Mouse (Mus musculus) spleen, adult 2 months (tissue): ENCODE results near the gene Rab40c. TPM values are rescaled to one million over a fixed set of nuclear protein-coding genes. Genes with fewer than 3 reads are reported as not detected.

Experiments
- DNase-seq, 2 experiments: peaks; one replicate each; pipeline versions ENCODE4 v3.0.0 to v3.0.0-alpha.2; 2012 to 2021; ENCODE audit warnings: low spot score in 2 of 2, low read depth in 1 of 2
- H3K27ac ChIP-seq: fragments of 200-500 bp; 2 replicates; pipeline ENCODE4 v1.5.1; 2012; ENCODE audit warnings: low read length, inconsistent platforms; ENCODE audit not compliant: insufficient read depth
- H3K27me3 ChIP-seq: fragments of 200-500 bp; 2 replicates; pipeline ENCODE4 v1.6.1; 2012; ENCODE audit warnings: mild to moderate bottlenecking, moderate library complexity, low read length, inconsistent platforms; ENCODE audit not compliant: control insufficient read depth, insufficient read depth
- H3K36me3 ChIP-seq: fragments of 200-500 bp; 2 replicates; pipeline ENCODE4 v1.6.1; 2012; ENCODE audit warnings: mild to moderate bottlenecking, low read length, inconsistent platforms; ENCODE audit not compliant: control insufficient read depth, insufficient read depth
- H3K4me1 ChIP-seq: fragments of 200-500 bp; 2 replicates; pipeline ENCODE4 v1.6.1; 2011; ENCODE audit warnings: inconsistent platforms; ENCODE audit not compliant: control insufficient read depth, insufficient read depth, insufficient read length
- H3K4me3 ChIP-seq: fragments of 200-500 bp; 2 replicates; pipeline ENCODE4 v1.5.1; 2011; ENCODE audit warnings: mild to moderate bottlenecking, inconsistent platforms; ENCODE audit not compliant: insufficient read depth, insufficient read length; ENCODE audit errors: extremely low read depth
- CTCF ChIP-seq: fragments of 200-500 bp; IDR thresholded peaks from 2 replicates; pipeline ENCODE4 v1.5.1; 2011; ENCODE audit warnings: mild to moderate bottlenecking, inconsistent platforms; ENCODE audit not compliant: insufficient read depth, insufficient read length, insufficient replicate concordance; ENCODE audit errors: extremely low read depth
- POLR2A ChIP-seq: fragments of 200-500 bp; IDR thresholded peaks from 2 replicates; pipeline ENCODE4 v1.6.1; 2011; ENCODE audit warnings: low read depth, low read length, inconsistent platforms
- WGBS: fragments of 180-500 bp; shearing (Covaris S2); methylation state at CpG from one replicate; pipeline ENCODE4 v1.1.7; 2018; 5-methylcytosine and 5-hydroxymethylcytosine counted together
- polyA plus RNA-seq: library from polyadenylated mRNA; depleted of rRNA; stranded (reverse); fragments of >200 nt; gene quantifications from 2 replicates; pipeline ENCODE4 v1.2.3, GENCODE M21; 2012; rRNA removed

Rab40c gene
- 26.8 and 31.6 TPM in 2 replicates for polyA plus RNA-seq

- TF ChIP-seq POLR2A (no peak), CTCF (no peak)
- 1% methylated on average over 72 of the region's 78 CpGs for WGBS
- no peaks in the 10 kb centered on the region for H3K36me3 ChIP-seq
- peak within 1 kb of the TSS; percentile 95 for H3K4me3 ChIP-seq
- no peaks in the 10 kb centered on the region for H3K27me3 ChIP-seq
- H3K4me1 ChIP-seq: peaks cover 13% of the 10 kb centered on the region; the same call in 1 of the 2 replicates
- DNase-seq: peak in 1 of 2 experiments; percentile 33
- H3K27ac ChIP-seq: peak within 1 kb of the TSS; percentile 94
These were observed at the start of gene Rab40c for GRCm38 (mm10) chr17:25919144-25919785. Rab40c (minus strand) TSS chr17:25919727.

- peaks cover 4% of the 10 kb centered on the region for H3K36me3 ChIP-seq
- no peaks in the 10 kb centered on the region for H3K27me3 ChIP-seq
- H3K4me3 ChIP-seq: no peak overlapping the region
- H3K4me1 ChIP-seq: peaks cover 9% of the 10 kb centered on the region; the same call in 1 of the 2 replicates
- WGBS: 89% methylated on average over 1 of the region's 1 CpGs
- H3K27ac ChIP-seq: no peak overlapping the region
- no peak for TF ChIP-seq POLR2A
- TF ChIP-seq CTCF: no peak
- no peak for DNase-seq
These were observed 48.6 kb upstream of the Rab40c start for GRCm38 (mm10) chr17:25968176-25968575.

- Histone ChIP-seq H3K27ac (no peak overlapping the region), H3K36me3 (peaks cover 4% of the 10 kb centered on the region), H3K27me3 (no peaks in the 10 kb centered on the region), H3K4me3 (no peak overlapping the region), H3K4me1 (peaks cover 9% of the 10 kb centered on the region; the same call in 1 of the 2 replicates)
- no peak for TF ChIP-seq POLR2A
- TF ChIP-seq CTCF: no peak
- DNase-seq: no peak
- 72% methylated on average over 3 of the region's 3 CpGs for WGBS
These were observed 48.1 kb upstream of the Rab40c start for GRCm38 (mm10) chr17:25967652-25968051.

GRCm38 (mm10) chr17:25964271-25964670, 44.7 kb upstream of the Rab40c start:
- Histone ChIP-seq H3K36me3 (peaks cover 13% of the 10 kb centered on the region), H3K27me3 (no peaks in the 10 kb centered on the region), H3K4me1 (no peaks in the 10 kb centered on the region), H3K4me3 (no peak overlapping the region), H3K27ac (no peak overlapping the region)
- no peak for DNase-seq
- TF ChIP-seq CTCF (no peak), POLR2A (no peak)
- WGBS: 91% methylated on average over 7 of the region's 7 CpGs

GRCm38 (mm10) chr17:25962413-25962905, 42.9 kb upstream of the Rab40c start:
- Histone ChIP-seq H3K4me1 (no peaks in the 10 kb centered on the region), H3K27me3 (no peaks in the 10 kb centered on the region), H3K36me3 (peaks cover 13% of the 10 kb centered on the region), H3K4me3 (no peak overlapping the region), H3K27ac (no peak overlapping the region)
- DNase-seq: no peak
- TF ChIP-seq CTCF: no peak
- TF ChIP-seq POLR2A: no peak
- whole genome bisulfite sequencing: 96% methylated on average over 7 of the region's 7 CpGs

GRCm38 (mm10) chr17:25961566-25961965, 42.0 kb upstream of the Rab40c start:
- no peak for DNase-seq
- Histone ChIP-seq H3K27me3 (no peaks in the 10 kb centered on the region), H3K27ac (no peak overlapping the region; the same call in 1 of the 2 replicates), H3K4me3 (no peak overlapping the region), H3K36me3 (peaks cover 13% of the 10 kb centered on the region), H3K4me1 (no peaks in the 10 kb centered on the region)
- 84% methylated on average over 5 of the region's 5 CpGs for WGBS
- TF ChIP-seq POLR2A: no peak
- no peak for TF ChIP-seq CTCF

- 95% methylated on average over 23 of the region's 23 CpGs for WGBS
- no peak overlapping the region for H3K27ac ChIP-seq
These were observed 40.3 kb upstream of the Rab40c start for GRCm38 (mm10) chr17:25959630-25960467.

More at GRCm38 (mm10) chr17:25959630-25960467, 40.3 kb upstream of the Rab40c start:
- Histone ChIP-seq H3K4me3 (no peak overlapping the region), H3K36me3 (peaks cover 13% of the 10 kb centered on the region), H3K4me1 (no peaks in the 10 kb centered on the region), H3K27me3 (no peaks in the 10 kb centered on the region)
- no peak for DNase-seq
- no peak for TF ChIP-seq CTCF
- no peak for TF ChIP-seq POLR2A
